Mouse (Mus musculus) forebrain, embryonic 16.5 days (tissue): ENCODE measurements at regions not wholly inside any gene's neighbourhood (a gene's known extent, or its start where the extent isn't known, plus 50 kb on each side); places are given as distances from the start of the nearest gene placed in this dataset.

Experiments
- ATAC-seq: fragments of 200-750 bp; cut with Nextera tagmentation; 2 replicates; pipeline ENCODE4 v1.8.0; 2017; ENCODE audit warnings: mild to moderate bottlenecking, moderate library complexity
- H3K27ac ChIP-seq: fragments of 300-500 bp; sonication (generic); 2 replicates; pipeline ENCODE4 v1.5.1; 2014; ENCODE audit warnings: low read length, control low read depth
- H3K27me3 ChIP-seq: fragments of 300-500 bp; sonication (generic); replicated peaks from 2 replicates; pipeline ENCODE4 v1.6.1; 2014; ENCODE audit warnings: low read length; ENCODE audit not compliant: control insufficient read depth, insufficient read depth
- H3K36me3 ChIP-seq: fragments of 300-500 bp; sonication (generic); 2 replicates; pipeline ENCODE4 v1.6.1; 2014; ENCODE audit not compliant: control insufficient read depth, insufficient read depth
- H3K4me1 ChIP-seq: fragments of 300-500 bp; sonication (generic); replicated peaks from 2 replicates; pipeline ENCODE4 v1.6.1; 2014; ENCODE audit warnings: low read length; ENCODE audit not compliant: control insufficient read depth, insufficient read depth
- H3K4me2 ChIP-seq: fragments of 300-500 bp; sonication (generic); 2 replicates; pipeline ENCODE4 v1.6.1; 2014; ENCODE audit warnings: mild to moderate bottlenecking, low read length, control low read depth
- H3K4me3 ChIP-seq: fragments of 300-500 bp; sonication (generic); replicated peaks from 2 replicates; pipeline ENCODE4 v1.5.1; 2014; ENCODE audit warnings: mild to moderate bottlenecking, low read length, control low read depth
- H3K9ac ChIP-seq: fragments of 300-500 bp; sonication (generic); replicated peaks from 2 replicates; pipeline ENCODE4 v1.6.1; 2014; ENCODE audit warnings: low read depth, low read length, control low read depth
- H3K9me3 ChIP-seq: fragments of 300-500 bp; sonication (generic); 2 replicates; pipeline ENCODE4 v1.6.1; 2016; ENCODE audit warnings: low read length; ENCODE audit not compliant: control insufficient read depth
- WGBS: fragments of 180-500 bp; shearing (Covaris S2); extraction: QIAGEN DNeasy Blood & Tissue Kit; methylation state at CpG from one replicate; pipeline ENCODE4 v1.1.7; 2014; 5-methylcytosine and 5-hydroxymethylcytosine counted together

GRCm38 (mm10) chr14:18511094-18511493 lies 179.4 kb upstream of the Ube2e1 start:
- H3K27ac ChIP-seq, result no peak overlapping the region
- no peak for ATAC-seq
- H3K27me3 ChIP-seq, result no peaks in the 10 kb centered on the region
- H3K4me1 ChIP-seq, result no peaks in the 10 kb centered on the region
- no peaks in the 10 kb centered on the region for H3K9me3 ChIP-seq
- no peak overlapping the region for H3K9ac ChIP-seq
- no peak overlapping the region for H3K4me2 ChIP-seq
- H3K36me3 ChIP-seq, result no peaks in the 10 kb centered on the region
- H3K4me3 ChIP-seq, result no peak overlapping the region

DNA sequence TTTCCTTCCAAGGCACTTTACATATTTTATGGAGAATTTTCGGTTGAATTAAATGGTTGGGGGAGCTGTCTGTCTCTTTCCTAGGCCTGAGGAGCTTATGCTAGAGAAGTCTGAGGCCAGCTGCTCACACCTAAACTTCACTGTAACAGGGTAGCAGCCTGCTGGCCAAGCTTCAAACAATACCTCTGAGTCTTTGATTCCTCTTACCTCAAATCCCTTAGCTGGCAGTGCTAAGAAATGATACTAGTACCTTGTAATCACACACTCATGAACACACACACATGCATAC lies 176.6 kb upstream of the Ube2e1 start:
- ATAC-seq, result peak; percentile 52; the same call in 1 of the 2 replicates
- Histone ChIP-seq H3K9ac (no peak overlapping the region), H3K4me1 (no peaks in the 10 kb centered on the region), H3K4me3 (no peak overlapping the region), H3K27ac (no peak overlapping the region), H3K4me2 (no peak overlapping the region), H3K36me3 (no peaks in the 10 kb centered on the region), H3K27me3 (no peaks in the 10 kb centered on the region), H3K9me3 (no peaks in the 10 kb centered on the region)
- WGBS, result 47% methylated on average over 1 of the region's 1 CpGs

- H3K4me1 ChIP-seq, result no peaks in the 10 kb centered on the region
- H3K36me3 ChIP-seq, result no peaks in the 10 kb centered on the region
- no peak overlapping the region for H3K9ac ChIP-seq
- no peak overlapping the region for H3K27ac ChIP-seq
- 72% methylated on average over 3 of the region's 3 CpGs for WGBS
- no peak overlapping the region for H3K4me2 ChIP-seq
- ATAC-seq, result no peak; the same call in 1 of the 2 replicates
- no peak overlapping the region for H3K4me3 ChIP-seq
- H3K27me3 ChIP-seq, result no peaks in the 10 kb centered on the region
- H3K9me3 ChIP-seq, result no peaks in the 10 kb centered on the region
Observed at GRCm38 (mm10) chr14:18507582-18508358, 176.1 kb upstream of the Ube2e1 start.

DNA sequence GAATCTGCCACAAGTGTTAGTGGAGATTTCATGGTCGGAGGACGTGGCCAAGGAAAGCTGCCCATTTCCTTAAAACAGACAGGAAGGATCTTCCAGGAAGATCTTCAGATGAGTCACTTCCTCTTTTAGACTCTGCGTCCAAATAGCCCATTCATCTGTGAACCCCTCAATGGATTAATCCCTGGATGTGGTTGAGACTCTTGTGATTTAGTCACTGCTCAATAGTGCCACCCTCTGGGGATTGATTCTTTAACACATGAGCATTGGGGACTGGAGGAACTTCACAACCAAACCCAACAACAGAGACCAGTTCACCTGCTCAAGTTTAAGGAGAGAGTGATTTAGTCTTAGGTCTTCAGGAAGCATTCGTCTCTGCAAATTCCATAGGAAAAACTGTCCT lies 174.5 kb upstream of the Ube2e1 start:
- Histone ChIP-seq H3K9ac (no peak overlapping the region), H3K36me3 (no peaks in the 10 kb centered on the region), H3K27me3 (no peaks in the 10 kb centered on the region), H3K27ac (no peak overlapping the region), H3K4me3 (no peak overlapping the region), H3K4me1 (no peaks in the 10 kb centered on the region), H3K9me3 (no peaks in the 10 kb centered on the region), H3K4me2 (no peak overlapping the region)
- WGBS, result 67% methylated on average over 4 of the region's 4 CpGs
- 0 out of 2 replicates have a peak, but pooled peaks have one; percentile 18 for ATAC-seq

GRCm38 (mm10) chr14:18500249-18500832 lies 168.7 kb upstream of the Ube2e1 start:
- no peak overlapping the region for H3K4me3 ChIP-seq
- H3K27ac ChIP-seq, result no peak overlapping the region
- no peaks in the 10 kb centered on the region for H3K9me3 ChIP-seq
- H3K4me2 ChIP-seq, result no peak overlapping the region
- no peaks in the 10 kb centered on the region for H3K27me3 ChIP-seq
- peak; percentile 88 for ATAC-seq
- H3K4me1 ChIP-seq, result no peaks in the 10 kb centered on the region
- no peaks in the 10 kb centered on the region for H3K36me3 ChIP-seq
- no peak overlapping the region for H3K9ac ChIP-seq

DNA sequence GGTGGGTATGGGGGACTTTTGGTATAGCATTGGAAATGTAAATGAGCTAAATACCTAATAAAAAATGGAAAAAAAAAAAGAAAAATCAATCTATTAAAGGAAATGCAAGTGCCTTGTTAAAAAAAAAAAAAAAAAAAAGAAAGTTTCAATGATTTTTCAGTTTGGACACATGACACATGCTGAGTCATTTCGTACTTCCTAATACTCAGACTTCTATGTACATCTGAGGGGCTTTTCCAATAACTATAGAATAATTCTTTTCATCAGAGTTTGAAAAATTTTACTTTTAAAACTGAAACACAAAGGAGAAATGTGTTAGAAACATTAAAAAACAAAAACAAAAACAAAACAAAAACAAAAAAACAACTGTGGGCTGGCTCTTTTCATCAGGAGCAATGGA lies 162.4 kb upstream of the Ube2e1 start:
- H3K4me1 ChIP-seq, result no peaks in the 10 kb centered on the region
- H3K9ac ChIP-seq, result no peak overlapping the region
- 93% methylated on average over 1 of the region's 1 CpGs for WGBS
- H3K9me3 ChIP-seq, result no peaks in the 10 kb centered on the region
- no peak overlapping the region for H3K4me2 ChIP-seq
- no peak overlapping the region for H3K4me3 ChIP-seq
- H3K27ac ChIP-seq, result no peak overlapping the region
- no peaks in the 10 kb centered on the region for H3K36me3 ChIP-seq
- no peak for ATAC-seq
- H3K27me3 ChIP-seq, result no peaks in the 10 kb centered on the region

DNA sequence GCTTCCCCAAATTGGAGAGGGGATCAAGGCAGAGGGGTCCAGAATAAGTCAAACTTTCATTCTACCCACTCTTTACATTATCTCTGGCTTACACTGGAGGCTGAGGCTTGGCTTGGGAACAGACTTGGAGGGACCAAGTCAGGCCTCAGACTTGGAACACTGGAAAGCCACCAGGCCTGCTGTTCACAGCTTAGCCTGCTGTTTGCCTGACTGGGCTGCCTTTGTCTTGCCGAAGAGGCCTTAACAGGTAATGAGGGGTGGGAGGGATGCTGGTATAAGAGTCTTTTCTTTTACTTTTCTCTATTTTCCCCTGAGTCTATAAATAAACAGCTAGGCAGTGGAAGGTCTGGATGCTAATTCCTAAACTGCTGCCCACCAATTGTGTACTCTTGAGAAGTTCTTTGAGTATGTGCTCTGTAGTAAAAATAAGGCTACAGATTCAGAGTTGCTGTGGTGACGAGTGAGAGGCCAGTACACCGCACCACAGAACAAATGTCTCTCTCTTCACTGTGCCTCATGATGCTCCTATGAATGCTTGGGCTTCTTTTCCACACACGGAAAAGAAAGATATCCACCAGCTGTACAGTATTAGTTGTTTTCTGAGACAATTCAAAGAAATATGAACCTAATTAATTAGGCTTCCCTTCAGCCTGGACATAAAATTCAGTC lies 154.6 kb upstream of the Ube2e1 start:
- Histone ChIP-seq H3K4me3 (no peak overlapping the region), H3K9me3 (no peaks in the 10 kb centered on the region), H3K27me3 (no peaks in the 10 kb centered on the region), H3K4me1 (no peaks in the 10 kb centered on the region), H3K4me2 (no peak overlapping the region), H3K27ac (no peak overlapping the region), H3K36me3 (no peaks in the 10 kb centered on the region), H3K9ac (no peak overlapping the region)
- 14% methylated on average over 4 of the region's 4 CpGs for WGBS
- ATAC-seq, result peak; percentile 38; the same call in 1 of the 2 replicates

GRCm38 (mm10) chr14:18485526-18485925 lies 153.9 kb upstream of the Ube2e1 start:
- Histone ChIP-seq H3K9me3 (no peaks in the 10 kb centered on the region), H3K4me2 (no peak overlapping the region), H3K36me3 (no peaks in the 10 kb centered on the region), H3K27me3 (no peaks in the 10 kb centered on the region), H3K4me3 (no peak overlapping the region), H3K4me1 (no peaks in the 10 kb centered on the region), H3K9ac (no peak overlapping the region), H3K27ac (no peak overlapping the region)
- no peak for ATAC-seq

DNA sequence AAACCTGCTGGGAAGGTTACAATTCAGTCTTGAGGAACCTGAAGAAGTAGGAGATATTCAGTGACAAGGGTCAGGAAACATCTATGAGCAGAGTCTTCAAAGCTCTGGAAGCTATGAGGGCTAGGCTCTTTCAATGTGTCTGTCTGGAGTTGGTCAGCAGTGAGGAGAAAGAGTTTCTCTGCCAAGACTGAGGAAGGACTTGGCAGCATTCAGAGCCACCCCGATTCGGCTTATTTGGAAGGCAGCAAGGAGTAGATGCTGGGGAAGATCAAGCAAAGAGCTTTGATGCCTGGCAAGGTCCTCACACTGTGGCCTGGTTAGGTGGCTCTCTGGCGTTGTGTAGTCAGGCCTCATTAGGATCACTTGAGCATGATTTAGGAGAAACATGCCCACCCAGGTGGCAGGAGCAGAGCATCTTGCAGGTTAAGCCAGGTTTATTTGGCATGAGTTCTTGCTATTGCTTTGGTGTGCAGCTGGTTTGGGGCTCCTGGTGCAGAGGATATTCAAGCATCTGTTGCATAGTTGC lies 145.2 kb upstream of the Ube2e1 start:
- WGBS, result 81% methylated on average over 3 of the region's 3 CpGs
- Histone ChIP-seq H3K4me2 (no peak overlapping the region), H3K36me3 (no peaks in the 10 kb centered on the region)

More for the DNA sequence above, 145.2 kb upstream of the Ube2e1 start:
- no peak overlapping the region for H3K4me3 ChIP-seq
- H3K27me3 ChIP-seq, result no peaks in the 10 kb centered on the region
- ATAC-seq, result no peak
- H3K27ac ChIP-seq, result no peak overlapping the region
- no peak overlapping the region for H3K9ac ChIP-seq
- no peaks in the 10 kb centered on the region for H3K4me1 ChIP-seq
- H3K9me3 ChIP-seq, result no peaks in the 10 kb centered on the region
